ENCODE assay signal across 20 mouse cellular contexts in genomic region chr19:14507911-14508310, GRCm38 (mm10).
DNase-seq lines count a peak whose midpoint lies in the region; ATAC-seq and TF ChIP-seq lines count a peak whose summit lies in the region.
"Had no signal": no experiment of that assay in that cellular context is flagged by ENCODE, and none has a peak within 500 bp of the region (broad histone marks: within the 10 kb centered on the region; RNA-seq: fewer than 3 reads in every experiment).

No protein-coding gene starts in this region.

- no peak for ATAC-seq in forebrain, embryonic 12.5 days (ENCODE audit: low FRiP score)
- no peak for ATAC-seq in forebrain, embryonic 15.5 days (replicated peaks)
- ATAC-seq in midbrain, postnatal 0 days (ENCODE audit: low FRiP score) = no peak
- no peak for ATAC-seq in midbrain, embryonic 14.5 days (ENCODE audit: low FRiP score, low TSS enrichment)
- ATAC-seq: activated CD4-positive, CD25-positive, alpha-beta regulatory T cell, adult 4 months; hindbrain, postnatal 0 days; Patski had no signal

- peak overlapping the region; percentile 70 for H3K27ac ChIP-seq in forebrain, embryonic 12.5 days
- H3K27ac ChIP-seq in forebrain, embryonic 15.5 days (replicated peaks) = no peak overlapping the region
- 0 out of 2 replicates have a peak overlapping the region, but pooled peaks have one; percentile 1 for H3K27ac ChIP-seq in midbrain, embryonic 10.5 days (replicated peaks)
- no peak overlapping the region for H3K27ac ChIP-seq in midbrain, postnatal 0 days (ENCODE audit: low read depth, low read length)
- peak overlapping the region; percentile 33; the same call in 1 of the 2 replicates for H3K27ac ChIP-seq in midbrain, embryonic 14.5 days (replicated peaks; ENCODE audit: low read depth, low read length)
- H3K27ac ChIP-seq: embryonic facial prominence, embryonic 12.5 days; heart, embryonic 13.5 days; hindbrain, embryonic 12.5 days; hindbrain, postnatal 0 days had no signal

- H3K9me3 ChIP-seq in forebrain, embryonic 12.5 days = no peaks in the 10 kb centered on the region
- H3K9me3 ChIP-seq in forebrain, embryonic 15.5 days = no peaks in the 10 kb centered on the region
- 0 out of 2 replicates have a peak, but pooled peaks cover 3% of the 10 kb centered on the region for H3K9me3 ChIP-seq in midbrain, embryonic 10.5 days (replicated peaks)
- no peaks in the 10 kb centered on the region for H3K9me3 ChIP-seq in midbrain, postnatal 0 days (ENCODE audit: low read length)
- no peaks in the 10 kb centered on the region for H3K9me3 ChIP-seq in midbrain, embryonic 14.5 days (ENCODE audit: control insufficient read depth, low read length)
- H3K9me3 ChIP-seq: embryonic facial prominence, embryonic 12.5 days; forebrain, embryonic 13.5 days; heart, embryonic 13.5 days; hindbrain, embryonic 12.5 days had no signal

- H3K4me2 ChIP-seq in forebrain, embryonic 12.5 days = no peak overlapping the region
- no peak overlapping the region for H3K4me2 ChIP-seq in forebrain, embryonic 15.5 days (replicated peaks)
- no peak overlapping the region for H3K4me2 ChIP-seq in midbrain, postnatal 0 days (ENCODE audit: low read depth, low read length, poor library complexity, severe bottlenecking)
- no peak overlapping the region for H3K4me2 ChIP-seq in midbrain, embryonic 14.5 days (ENCODE audit: low read length)
- H3K4me2 ChIP-seq: embryonic facial prominence, embryonic 12.5 days; forebrain, embryonic 13.5 days; heart, embryonic 13.5 days; hindbrain, embryonic 12.5 days had no signal

- H3K4me1 ChIP-seq in forebrain, embryonic 12.5 days = peaks cover 46% of the 10 kb centered on the region
- peaks cover 45% of the 10 kb centered on the region for H3K4me1 ChIP-seq in forebrain, embryonic 15.5 days
- peaks cover 68% of the 10 kb centered on the region for H3K4me1 ChIP-seq in midbrain, embryonic 10.5 days
- peaks cover 21% of the 10 kb centered on the region for H3K4me1 ChIP-seq in midbrain, postnatal 0 days (ENCODE audit: insufficient read depth, low read length)
- peaks cover 46% of the 10 kb centered on the region for H3K4me1 ChIP-seq in midbrain, embryonic 14.5 days (ENCODE audit: control insufficient read depth, insufficient read depth, low read length)

- no peaks in the 10 kb centered on the region for H3K36me3 ChIP-seq in forebrain, embryonic 12.5 days (replicated peaks)
- no peaks in the 10 kb centered on the region for H3K36me3 ChIP-seq in forebrain, embryonic 15.5 days
- peaks cover 19% of the 10 kb centered on the region for H3K36me3 ChIP-seq in midbrain, embryonic 10.5 days
- no peaks in the 10 kb centered on the region for H3K36me3 ChIP-seq in midbrain, postnatal 0 days (ENCODE audit: insufficient read depth, low read length)
- H3K36me3 ChIP-seq in midbrain, embryonic 14.5 days (ENCODE audit: control insufficient read depth, insufficient read depth, low read length) = no peaks in the 10 kb centered on the region
- H3K36me3 ChIP-seq: embryonic facial prominence, embryonic 12.5 days; hindbrain, embryonic 12.5 days had no signal

- TF ChIP-seq CTCF in midbrain, postnatal 0 days (IDR thresholded peaks at IDR 0.05) = no peak

- H3K27me3 ChIP-seq in forebrain, embryonic 12.5 days = peaks cover 18% of the 10 kb centered on the region
- no peaks in the 10 kb centered on the region for H3K27me3 ChIP-seq in forebrain, embryonic 15.5 days
- peaks cover 81% of the 10 kb centered on the region for H3K27me3 ChIP-seq in midbrain, embryonic 10.5 days (ENCODE audit: low read depth, poor library complexity, severe bottlenecking)
- no peaks in the 10 kb centered on the region for H3K27me3 ChIP-seq in midbrain, postnatal 0 days (ENCODE audit: insufficient read depth, low read length)
- no peaks in the 10 kb centered on the region for H3K27me3 ChIP-seq in midbrain, embryonic 14.5 days (ENCODE audit: control insufficient read depth, insufficient read depth, low read length)
- H3K27me3 ChIP-seq: embryonic facial prominence, embryonic 12.5 days; heart, embryonic 13.5 days; hindbrain, embryonic 12.5 days; Patski had no signal

- H3K9ac ChIP-seq in forebrain, embryonic 12.5 days = no peak overlapping the region
- H3K9ac ChIP-seq in forebrain, embryonic 15.5 days (replicated peaks) = no peak overlapping the region
- H3K9ac ChIP-seq in midbrain, postnatal 0 days (replicated peaks; ENCODE audit: low read length, poor library complexity, severe bottlenecking) = no peak overlapping the region
- H3K9ac ChIP-seq in midbrain, embryonic 14.5 days (replicated peaks; ENCODE audit: low read length) = no peak overlapping the region
- H3K9ac ChIP-seq: embryonic facial prominence, embryonic 12.5 days; forebrain, embryonic 13.5 days; heart, embryonic 13.5 days; hindbrain, embryonic 12.5 days had no signal

- H3K4me3 ChIP-seq in forebrain, embryonic 12.5 days (replicated peaks) = no peak overlapping the region
- no peak overlapping the region for H3K4me3 ChIP-seq in forebrain, embryonic 15.5 days
- H3K4me3 ChIP-seq in midbrain, embryonic 10.5 days = no peak overlapping the region
- no peak overlapping the region for H3K4me3 ChIP-seq in midbrain, postnatal 0 days (ENCODE audit: low read depth, low read length)
- H3K4me3 ChIP-seq in midbrain, embryonic 14.5 days (replicated peaks; ENCODE audit: low read depth, low read length) = no peak overlapping the region
- H3K4me3 ChIP-seq: embryonic facial prominence, embryonic 12.5 days; forebrain, embryonic 13.5 days; heart, embryonic 13.5 days; hindbrain, embryonic 12.5 days had no signal

- WGBS in forebrain, embryonic 12.5 days = 51% methylated on average over 2 of the region's 2 CpGs
- 48% methylated on average over 2 of the region's 2 CpGs for WGBS in forebrain, embryonic 15.5 days
- WGBS in midbrain, embryonic 10.5 days = 60% methylated on average over 2 of the region's 2 CpGs
- WGBS in midbrain, postnatal 0 days = 36% methylated on average over 2 of the region's 2 CpGs
- WGBS in midbrain, embryonic 14.5 days = 15% methylated on average over 2 of the region's 2 CpGs

- DNase-seq in midbrain, embryonic 10.5 days (ENCODE audit: low spot score) = no peak
- no peak for DNase-seq in midbrain, postnatal 0 days (ENCODE audit: low spot score)
- DNase-seq in midbrain, embryonic 14.5 days = no peak
- DNase-seq in adrenal gland, postnatal 4 days (ENCODE audit: low spot score in 2 of 2) = no peak
- DNase-seq in adrenal gland, adult 8-10 months = no peak
- DNase-seq: adrenal gland, postnatal 36 days; cerebellum, adult 11-12 months; cerebellum, adult 9-10 months; cerebellum, postnatal 25 days; gastrocnemius, postnatal 25 days; heart, postnatal 36 days had no signal

Comparison
In these comparisons a context has a peak if more than half of its experiments do, and no peak if none do; other contexts are left out.
1. H3K27ac ChIP-seq: peak in forebrain, embryonic 12.5 days (single experiment), midbrain, embryonic 10.5 days (single experiment) and midbrain, embryonic 14.5 days (single experiment); none in forebrain, embryonic 15.5 days (single experiment) and midbrain, postnatal 0 days (single experiment).